Mouse (Mus musculus) G1E (cell line): ENCODE measurements around the gene Lsg1.

Source experiments
- CTCF ChIP-seq: IDR thresholded peaks from 2 replicates; pipeline ENCODE4 v1.5.1; 2012; ENCODE audit warnings: low read depth, low read length, inconsistent platforms, mixed read lengths
- GATA2 ChIP-seq: IDR thresholded peaks from 2 replicates; pipeline ENCODE4 v1.6.1; 2012; ENCODE audit warnings: low read depth, low read length, inconsistent platforms, borderline replicate concordance
- POLR2AphosphoS5 ChIP-seq: IDR thresholded peaks from 2 replicates; pipeline ENCODE4 v1.6.1; 2012; ENCODE audit warnings: low read depth, low read length, inconsistent platforms; ENCODE audit not compliant: insufficient replicate concordance

DNA sequence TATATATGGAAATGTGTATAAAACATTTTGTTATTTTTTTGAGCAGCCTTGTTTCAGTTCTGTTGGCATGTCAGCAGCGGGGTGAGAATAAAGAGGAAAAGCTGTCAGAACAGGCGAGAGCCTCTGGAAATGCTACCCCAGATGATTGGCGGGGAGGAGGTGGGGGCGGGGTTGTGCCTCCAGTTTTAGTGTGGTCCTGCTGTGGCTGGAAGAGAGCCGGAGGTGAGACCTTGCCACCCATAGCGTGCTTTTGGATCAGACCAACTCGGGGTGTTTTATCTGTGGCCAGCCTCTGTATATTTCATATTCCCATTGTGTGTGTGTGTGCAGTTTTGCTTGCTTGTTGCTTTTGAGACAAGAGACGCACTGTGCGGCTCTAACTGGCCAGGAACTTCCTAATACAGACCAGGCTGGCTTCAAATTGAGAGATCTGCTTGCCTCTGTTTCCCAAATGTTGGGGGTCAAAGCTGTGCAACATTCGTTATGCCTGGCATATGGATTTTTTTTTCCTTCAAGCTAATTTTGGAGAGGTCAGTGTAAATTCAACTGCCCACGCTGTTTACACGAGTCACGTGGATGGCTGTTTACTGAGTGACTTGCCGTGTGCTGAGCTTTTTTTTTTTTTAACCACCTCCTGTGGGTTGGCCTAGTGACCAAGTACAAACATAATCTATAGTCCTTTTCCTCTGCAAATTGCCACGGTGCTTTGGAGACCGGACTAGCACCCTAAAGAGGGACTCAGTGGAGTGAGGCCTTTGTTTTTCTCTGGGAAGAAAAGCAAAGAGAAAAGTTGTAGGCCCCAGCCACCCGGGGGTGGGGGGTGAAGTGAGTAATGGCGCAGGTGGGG is 15.5 kb upstream of the Lsg1 start:
- TF ChIP-seq CTCF (no peak), GATA2 (no peak), POLR2AphosphoS5 (no peak)
